Mouse (Mus musculus): ENCODE measurements at regions not wholly inside any gene's neighbourhood (a gene's known extent, or its start where the extent isn't known, plus 50 kb on each side); places are given as distances from the start of the nearest gene placed in this dataset.

- TF ChIP-seq CTCF (conservative IDR thresholded peaks at IDR 0.05; ENCODE audit: low read length) (no peak), NANOG (IDR thresholded peaks at IDR 0.05; ENCODE audit: borderline replicate concordance, low read length) (no peak)
Observed at GRCm38 (mm10) chr3:21937281-21938035, 139.0 kb upstream of the Tbl1xr1 start.

Measured in E14TG2a.4 (cell line).